In genomic region chr12:75387846-75388245, GRCm38 (mm10) we compare ENCODE assay signal across 20 mouse cellular contexts. TPM values are rescaled to one million over a fixed set of nuclear protein-coding genes. Genes with fewer than 3 reads are reported as not detected.
"Had no signal": no experiment of that assay in that cellular context is flagged by ENCODE, and none has a peak within 500 bp of the region (broad histone marks: within the 10 kb centered on the region; RNA-seq: fewer than 3 reads in every experiment).

No protein-coding gene starts in this region.

- ATAC-seq: midbrain, embryonic 15.5 days had no signal

- H3K27ac ChIP-seq: kidney, embryonic 15.5 days; limb, embryonic 10.5 days; midbrain, embryonic 10.5 days; midbrain, embryonic 15.5 days; neural tube, embryonic 13.5 days had no signal

- H3K9me3 ChIP-seq: kidney, embryonic 15.5 days; limb, embryonic 10.5 days; midbrain, embryonic 10.5 days; midbrain, embryonic 15.5 days; neural tube, embryonic 13.5 days had no signal

- DNase-seq: kidney, postnatal 14 days; lung, embryonic 14.5 days; lung, postnatal 10 days; lung, postnatal 4 days; right cerebral cortex, postnatal 14 days had no signal

- H3K27me3 ChIP-seq: kidney, embryonic 15.5 days; midbrain, embryonic 15.5 days; neural tube, embryonic 13.5 days had no signal

- H3K4me3 ChIP-seq: kidney, embryonic 15.5 days; limb, embryonic 10.5 days; midbrain, embryonic 10.5 days; midbrain, embryonic 15.5 days; neural tube, embryonic 13.5 days had no signal

- H3K36me3 ChIP-seq: limb, embryonic 10.5 days; midbrain, embryonic 10.5 days; midbrain, embryonic 15.5 days; neural tube, embryonic 13.5 days had no signal

- H3K4me1 ChIP-seq: kidney, embryonic 15.5 days; midbrain, embryonic 10.5 days had no signal

- H3K4me2 ChIP-seq: kidney, embryonic 15.5 days; liver, embryonic 11.5 days; lung, embryonic 14.5 days; midbrain, embryonic 15.5 days; neural tube, embryonic 13.5 days had no signal

- H3K9ac ChIP-seq: kidney, embryonic 15.5 days; lung, embryonic 14.5 days; midbrain, embryonic 15.5 days; neural tube, embryonic 13.5 days had no signal

RNA-seq across cellular contexts. Expression of gene Gphb5, which starts 28.7 kb away (rescaled TPM):
- total RNA-seq: layer of hippocampus, adult 8-10 months; layer of hippocampus, postnatal 14 days; left cerebral cortex, adult 18-20 months; left cerebral cortex, postnatal 10 days; megakaryocyte, adult 5-6 weeks had no signal
- polyA plus RNA-seq: kidney, embryonic 15.5 days; large intestine, adult 2 months; limb, embryonic 10.5 days; limb, embryonic 14.5 days; liver, embryonic 11.5 days; liver, embryonic 16.5 days; lung, embryonic 14.5 days; midbrain, embryonic 10.5 days; midbrain, embryonic 15.5 days; neural tube, embryonic 13.5 days; stomach, embryonic 14.5 days had no signal
